Mouse (Mus musculus): ENCODE data around the gene Dapk2. TPM values are rescaled to one million over a fixed set of nuclear protein-coding genes. Genes with fewer than 3 reads are reported as not detected.

Dapk2 gene
- polyA plus RNA-seq, 1 experiment from 2014 or later, result 10.2 TPM

DNA sequence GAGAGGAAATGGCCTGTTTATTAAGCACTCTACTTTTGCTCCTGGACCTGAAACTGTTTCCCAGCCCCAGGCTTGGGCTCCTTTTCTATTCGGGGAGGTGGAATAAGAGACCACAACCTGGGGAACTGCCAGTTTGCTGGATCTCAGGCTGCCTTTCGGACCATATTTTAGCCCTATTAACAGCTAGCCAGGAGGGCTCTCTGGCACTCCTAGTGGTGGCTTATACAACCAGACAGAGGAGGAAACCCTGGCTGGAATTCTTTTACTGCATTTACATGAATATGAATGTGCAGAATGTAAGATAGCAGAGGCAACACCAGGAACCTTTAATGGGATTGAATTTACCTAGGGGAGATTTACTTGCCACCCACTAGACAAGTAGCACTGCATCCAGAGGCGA, 83.0 kb downstream of the Dapk2 start:
- no peaks in the 10 kb centered on the region for H3K36me3 ChIP-seq (ENCODE audit: control insufficient read depth, insufficient read depth, low read length)
- no peaks in the 10 kb centered on the region for H3K27me3 ChIP-seq (ENCODE audit: control insufficient read depth, insufficient read depth, low read length)
- H3K9me3 ChIP-seq (replicated peaks; ENCODE audit: control insufficient read depth, low read length), result no peaks in the 10 kb centered on the region
- ATAC-seq (ENCODE audit: insufficient read depth, low FRiP score), result no peak
- H3K4me2 ChIP-seq (ENCODE audit: low read depth, low read length), result no peak overlapping the region
- H3K9ac ChIP-seq (ENCODE audit: low read length), result no peak overlapping the region
- 51% methylated on average over 3 of the region's 3 CpGs for WGBS
- 0 out of 2 replicates have a peak, but pooled peaks cover 4% of the 10 kb centered on the region for H3K4me1 ChIP-seq (ENCODE audit: control insufficient read depth, insufficient read depth, low read length)
- H3K4me3 ChIP-seq (replicated peaks; ENCODE audit: low read length), result no peak overlapping the region
- H3K27ac ChIP-seq (ENCODE audit: low read length), result no peak overlapping the region; the same call in 1 of the 2 replicates

DNA sequence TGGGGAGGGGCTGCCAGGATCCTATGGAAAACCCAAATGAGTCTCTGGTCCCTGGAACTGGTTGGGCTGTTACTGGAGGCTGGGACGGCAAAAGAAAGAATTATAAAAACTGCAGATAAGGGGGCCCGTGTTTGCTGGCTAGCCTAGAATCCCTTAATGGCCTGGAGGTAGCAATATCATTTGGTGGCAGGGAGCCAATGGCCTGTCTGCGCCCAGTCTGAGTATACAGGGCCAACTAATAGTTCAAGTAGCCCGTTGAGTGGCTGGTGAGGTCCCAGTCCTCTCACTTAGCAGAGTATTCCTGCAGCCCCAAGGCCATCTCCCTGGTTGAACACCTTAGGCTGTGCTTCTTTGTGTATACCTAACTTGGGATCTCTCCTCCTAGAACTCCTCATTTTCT, 83.7 kb downstream of the Dapk2 start:
- WGBS, result 72% methylated on average over 4 of the region's 4 CpGs
- Histone ChIP-seq H3K36me3 (ENCODE audit: control insufficient read depth, insufficient read depth, low read length) (no peaks in the 10 kb centered on the region), H3K4me1 (ENCODE audit: control insufficient read depth, insufficient read depth, low read length) (0 out of 2 replicates have a peak, but pooled peaks cover 4% of the 10 kb centered on the region), H3K27ac (ENCODE audit: low read length) (no peak overlapping the region), H3K4me3 (replicated peaks; ENCODE audit: low read length) (no peak overlapping the region), H3K9me3 (replicated peaks; ENCODE audit: control insufficient read depth, low read length) (no peaks in the 10 kb centered on the region), H3K27me3 (ENCODE audit: control insufficient read depth, insufficient read depth, low read length) (no peaks in the 10 kb centered on the region), H3K9ac (ENCODE audit: low read length) (no peak overlapping the region), H3K4me2 (ENCODE audit: low read depth, low read length) (no peak overlapping the region)
- no peak for ATAC-seq (ENCODE audit: insufficient read depth, low FRiP score)

DNA sequence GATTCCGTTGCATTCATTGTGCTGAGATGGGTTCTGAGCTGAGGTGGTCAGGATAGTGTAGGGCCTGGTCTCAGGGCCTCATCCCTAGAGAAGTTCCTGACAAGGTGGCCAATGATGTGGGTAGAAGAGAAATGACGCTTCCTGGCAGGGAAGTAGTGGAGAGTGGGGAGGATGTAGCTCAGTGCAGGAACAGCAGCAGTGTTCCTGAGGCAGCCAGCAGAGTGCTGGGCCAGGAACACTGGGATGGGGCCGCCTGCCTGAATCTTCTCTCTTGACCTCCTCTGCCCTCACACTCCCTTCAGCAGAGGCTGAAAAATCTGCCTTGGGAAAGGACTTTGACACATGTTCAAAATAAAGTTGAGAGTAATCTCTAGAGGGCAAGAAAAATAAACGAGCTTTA, 85.2 kb downstream of the Dapk2 start:
- Histone ChIP-seq H3K4me2 (ENCODE audit: low read depth, low read length) (no peak overlapping the region), H3K27me3 (ENCODE audit: control insufficient read depth, insufficient read depth, low read length) (no peaks in the 10 kb centered on the region), H3K4me1 (ENCODE audit: control insufficient read depth, insufficient read depth, low read length) (0 out of 2 replicates have a peak, but pooled peaks cover 4% of the 10 kb centered on the region), H3K4me3 (replicated peaks; ENCODE audit: low read length) (no peak overlapping the region), H3K36me3 (ENCODE audit: control insufficient read depth, insufficient read depth, low read length) (no peaks in the 10 kb centered on the region), H3K9me3 (replicated peaks; ENCODE audit: control insufficient read depth, low read length) (no peaks in the 10 kb centered on the region), H3K9ac (ENCODE audit: low read length) (no peak overlapping the region), H3K27ac (ENCODE audit: low read length) (no peak overlapping the region)
- WGBS, result 63% methylated on average over 4 of the region's 4 CpGs
- ATAC-seq (ENCODE audit: insufficient read depth, low FRiP score), result no peak

DNA sequence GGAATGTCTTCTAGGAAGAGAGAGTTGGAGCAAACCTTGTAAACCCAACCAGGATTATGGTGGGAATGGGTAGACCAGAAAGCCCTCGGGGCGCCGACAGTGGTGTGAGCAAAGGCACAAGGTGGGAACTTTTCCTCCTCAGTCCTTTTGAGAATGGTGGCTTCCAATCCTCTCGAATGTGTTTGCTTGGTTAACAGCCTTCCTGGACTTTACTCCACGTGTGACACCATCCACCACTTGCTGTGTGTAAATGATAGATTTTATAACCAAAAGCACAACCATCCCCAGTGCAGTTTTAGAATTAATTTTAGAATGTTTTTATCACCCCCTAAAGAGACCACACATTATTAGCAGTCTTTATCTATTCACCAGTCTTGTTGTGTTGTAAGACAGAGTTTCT, 86.1 kb downstream of the Dapk2 start:
- 84% methylated on average over 5 of the region's 5 CpGs for WGBS

DNA sequence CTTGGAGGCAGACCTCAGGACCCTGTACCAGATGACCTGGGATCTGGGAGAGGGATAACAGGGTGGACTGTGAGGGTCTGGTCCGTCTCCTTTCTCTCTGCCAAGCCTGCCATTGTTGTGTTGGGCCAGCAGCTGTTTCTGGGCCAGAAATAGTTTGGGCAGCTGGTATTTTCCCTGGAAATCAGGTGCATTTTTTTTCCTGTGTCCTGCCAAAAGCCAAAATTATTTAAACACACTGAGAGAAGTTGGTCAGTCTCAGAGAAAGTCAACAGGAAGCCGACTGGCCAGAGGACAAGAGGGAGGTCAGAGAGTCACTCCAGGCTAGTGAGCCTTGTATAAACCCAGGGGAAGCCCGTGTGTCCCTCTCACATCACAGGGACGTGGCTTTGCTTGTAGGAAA, 87.7 kb downstream of the Dapk2 start:
- ATAC-seq (ENCODE audit: insufficient read depth, low FRiP score), result no peak
- H3K9ac ChIP-seq (ENCODE audit: low read length), result no peak overlapping the region
- no peak overlapping the region for H3K27ac ChIP-seq (ENCODE audit: low read length)
- 44% methylated on average over 4 of the region's 4 CpGs for WGBS
- no peaks in the 10 kb centered on the region for H3K9me3 ChIP-seq (replicated peaks; ENCODE audit: control insufficient read depth, low read length)
- H3K4me2 ChIP-seq (ENCODE audit: low read depth, low read length), result no peak overlapping the region
- no peak overlapping the region for H3K4me3 ChIP-seq (replicated peaks; ENCODE audit: low read length)
- H3K4me1 ChIP-seq (ENCODE audit: control insufficient read depth, insufficient read depth, low read length), result 0 out of 2 replicates have a peak, but pooled peaks cover under 1% of the 10 kb centered on the region
- no peaks in the 10 kb centered on the region for H3K27me3 ChIP-seq (ENCODE audit: control insufficient read depth, insufficient read depth, low read length)
- H3K36me3 ChIP-seq (ENCODE audit: control insufficient read depth, insufficient read depth, low read length), result no peaks in the 10 kb centered on the region

More for the DNA sequence above, 86.1 kb downstream of the Dapk2 start:
- 0 out of 2 replicates have a peak, but pooled peaks cover 4% of the 10 kb centered on the region for H3K4me1 ChIP-seq (ENCODE audit: control insufficient read depth, insufficient read depth, low read length)
- no peak overlapping the region for H3K4me3 ChIP-seq (replicated peaks; ENCODE audit: low read length)
- H3K27ac ChIP-seq (ENCODE audit: low read length), result no peak overlapping the region
- H3K4me2 ChIP-seq (ENCODE audit: low read depth, low read length), result no peak overlapping the region
- no peak overlapping the region for H3K9ac ChIP-seq (ENCODE audit: low read length)
- H3K36me3 ChIP-seq (ENCODE audit: control insufficient read depth, insufficient read depth, low read length), result no peaks in the 10 kb centered on the region
- no peaks in the 10 kb centered on the region for H3K9me3 ChIP-seq (replicated peaks; ENCODE audit: control insufficient read depth, low read length)
- ATAC-seq (ENCODE audit: insufficient read depth, low FRiP score), result no peak
- H3K27me3 ChIP-seq (ENCODE audit: control insufficient read depth, insufficient read depth, low read length), result no peaks in the 10 kb centered on the region

DNA sequence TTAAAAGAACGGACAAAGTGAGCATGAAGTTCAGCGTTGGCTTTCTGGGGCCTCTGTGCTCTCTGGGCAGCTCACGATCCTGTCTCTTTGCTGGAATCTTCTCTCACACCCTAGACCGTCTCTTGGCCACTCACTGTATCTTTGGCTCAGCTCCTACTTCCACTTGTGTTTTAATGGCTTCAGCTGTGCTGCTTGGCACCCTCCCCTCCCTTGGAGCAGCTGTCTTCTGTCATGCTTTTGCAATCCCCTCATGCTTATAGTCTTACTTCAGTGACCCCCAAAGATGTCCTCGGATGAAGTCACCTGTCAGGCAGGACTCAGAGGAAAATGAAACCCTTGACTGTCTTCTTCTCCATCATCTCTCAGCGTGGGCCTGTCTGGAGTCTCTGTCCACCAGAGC, 91.3 kb downstream of the Dapk2 start:
- ATAC-seq (ENCODE audit: insufficient read depth, low FRiP score), result no peak
- peaks cover 6% of the 10 kb centered on the region; the same call in 1 of the 2 replicates for H3K4me1 ChIP-seq (ENCODE audit: control insufficient read depth, insufficient read depth, low read length)
- no peak overlapping the region for H3K4me3 ChIP-seq (replicated peaks; ENCODE audit: low read length)
- no peaks in the 10 kb centered on the region for H3K36me3 ChIP-seq (ENCODE audit: control insufficient read depth, insufficient read depth, low read length)
- H3K27me3 ChIP-seq (ENCODE audit: control insufficient read depth, insufficient read depth, low read length), result no peaks in the 10 kb centered on the region
- no peaks in the 10 kb centered on the region for H3K9me3 ChIP-seq (replicated peaks; ENCODE audit: control insufficient read depth, low read length)
- H3K4me2 ChIP-seq (ENCODE audit: low read depth, low read length), result no peak overlapping the region
- no peak overlapping the region for H3K27ac ChIP-seq (ENCODE audit: low read length)
- H3K9ac ChIP-seq (ENCODE audit: low read length), result no peak overlapping the region
- whole genome bisulfite sequencing, result 65% methylated on average over 6 of the region's 6 CpGs

DNA sequence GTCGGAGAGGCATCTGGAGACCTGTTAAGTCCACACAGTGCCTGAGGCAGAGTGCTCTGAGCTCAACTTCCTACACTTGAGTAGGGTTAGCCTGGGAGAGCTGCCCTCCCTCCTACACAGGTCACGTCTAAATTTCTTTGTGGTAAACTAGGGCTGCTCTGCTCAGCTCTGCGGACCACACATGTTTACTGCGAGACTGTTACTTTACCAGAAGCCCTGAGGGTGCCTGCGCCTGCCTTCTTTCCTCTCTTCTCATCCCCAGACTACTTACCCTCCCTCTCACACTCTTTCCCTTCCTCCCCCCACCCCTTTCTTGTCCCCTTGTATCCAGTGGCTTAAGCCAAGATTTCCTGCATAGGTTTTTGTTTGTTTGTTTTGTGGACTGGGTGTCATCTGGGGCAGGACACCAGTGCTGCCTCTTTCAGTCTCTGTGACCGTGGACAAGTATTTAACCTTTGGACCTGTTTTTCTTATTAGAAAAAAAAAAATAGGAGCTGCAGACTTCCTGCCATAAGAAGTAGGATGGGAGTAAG, 93.2 kb downstream of the Dapk2 start:
- Histone ChIP-seq H3K9me3 (replicated peaks; ENCODE audit: control insufficient read depth, low read length) (no peaks in the 10 kb centered on the region), H3K27me3 (ENCODE audit: control insufficient read depth, insufficient read depth, low read length) (no peaks in the 10 kb centered on the region), H3K27ac (ENCODE audit: low read length) (no peak overlapping the region), H3K9ac (ENCODE audit: low read length) (no peak overlapping the region), H3K4me1 (ENCODE audit: control insufficient read depth, insufficient read depth, low read length) (peaks cover 6% of the 10 kb centered on the region; the same call in 1 of the 2 replicates), H3K4me3 (replicated peaks; ENCODE audit: low read length) (no peak overlapping the region), H3K36me3 (ENCODE audit: control insufficient read depth, insufficient read depth, low read length) (no peaks in the 10 kb centered on the region), H3K4me2 (ENCODE audit: low read depth, low read length) (no peak overlapping the region)
- 39% methylated on average over 6 of the region's 6 CpGs for WGBS
- ATAC-seq (ENCODE audit: insufficient read depth, low FRiP score), result no peak

DNA sequence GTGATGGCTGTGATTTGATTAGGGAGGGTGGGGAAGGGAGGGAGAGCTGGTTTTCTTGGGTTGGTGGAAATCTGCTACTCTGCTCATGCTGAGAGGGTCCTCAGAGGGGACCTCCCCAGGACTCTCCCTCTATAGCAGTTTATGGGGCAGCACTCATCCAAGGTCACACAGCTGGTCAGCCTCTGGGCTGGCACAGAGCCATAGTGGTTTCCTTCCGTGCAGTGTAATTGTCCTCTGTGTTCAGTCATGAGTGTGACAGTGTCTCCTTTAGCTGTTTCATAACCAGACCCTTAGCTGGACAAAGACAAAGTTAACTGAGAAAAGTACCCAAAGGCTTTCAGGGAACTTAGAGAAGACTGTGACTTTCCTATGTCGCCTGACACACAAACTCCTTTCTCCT, 103.7 kb downstream of the Dapk2 start:
- no peak for ATAC-seq (ENCODE audit: insufficient read depth, low FRiP score)
- Histone ChIP-seq H3K9me3 (replicated peaks; ENCODE audit: control insufficient read depth, low read length) (no peaks in the 10 kb centered on the region), H3K9ac (ENCODE audit: low read length) (no peak overlapping the region), H3K36me3 (ENCODE audit: control insufficient read depth, insufficient read depth, low read length) (no peaks in the 10 kb centered on the region), H3K27ac (ENCODE audit: low read length) (no peak overlapping the region), H3K27me3 (ENCODE audit: control insufficient read depth, insufficient read depth, low read length) (no peaks in the 10 kb centered on the region), H3K4me3 (replicated peaks; ENCODE audit: low read length) (no peak overlapping the region), H3K4me2 (ENCODE audit: low read depth, low read length) (no peak overlapping the region), H3K4me1 (ENCODE audit: control insufficient read depth, insufficient read depth, low read length) (no peaks in the 10 kb centered on the region)
- 68% methylated on average over 2 of the region's 2 CpGs for WGBS

DNA sequence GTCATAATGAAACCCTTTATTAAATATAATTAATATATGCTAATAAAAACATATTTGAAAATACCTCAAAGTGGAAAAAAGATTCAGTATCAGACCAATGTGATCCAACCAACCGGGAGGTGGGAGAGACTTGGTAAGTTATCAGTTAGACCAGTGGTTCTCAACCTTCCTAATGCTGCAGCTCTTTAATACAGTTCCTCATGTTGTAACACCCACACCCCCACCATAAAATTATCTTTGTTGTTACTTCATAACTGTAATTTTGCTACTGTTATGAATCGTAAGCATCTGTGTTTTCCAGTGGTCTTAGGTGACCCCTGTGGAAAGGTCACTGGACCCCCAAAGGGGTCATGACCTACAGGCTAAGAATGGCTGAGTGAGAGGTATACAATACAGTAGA, 105.7 kb downstream of the Dapk2 start:
- H3K27ac ChIP-seq (ENCODE audit: low read length), result no peak overlapping the region
- no peak overlapping the region for H3K4me2 ChIP-seq (ENCODE audit: low read depth, low read length)
- no peak overlapping the region for H3K9ac ChIP-seq (ENCODE audit: low read length)
- 83% methylated on average over 2 of the region's 2 CpGs for WGBS
- no peaks in the 10 kb centered on the region for H3K27me3 ChIP-seq (ENCODE audit: control insufficient read depth, insufficient read depth, low read length)
- H3K4me1 ChIP-seq (ENCODE audit: control insufficient read depth, insufficient read depth, low read length), result no peaks in the 10 kb centered on the region
- H3K4me3 ChIP-seq (replicated peaks; ENCODE audit: low read length), result no peak overlapping the region
- H3K9me3 ChIP-seq (replicated peaks; ENCODE audit: control insufficient read depth, low read length), result no peaks in the 10 kb centered on the region
- ATAC-seq (ENCODE audit: insufficient read depth, low FRiP score), result no peak
- no peaks in the 10 kb centered on the region for H3K36me3 ChIP-seq (ENCODE audit: control insufficient read depth, insufficient read depth, low read length)
